Mouse (Mus musculus) common myeloid progenitor, adult 5-6 weeks (primary cell): ENCODE measurements around the gene Ecpas. TPM values are rescaled to one million over a fixed set of nuclear protein-coding genes. Genes with fewer than 3 reads are reported as not detected.

Experiments used
- ATAC-seq: replicated peaks from 2 replicates; pipeline ENCODE4 v1.8.0; 2016; ENCODE audit warnings: low read depth, mild to moderate bottlenecking, moderate TSS enrichment, inconsistent platforms; ENCODE audit not compliant: poor library complexity, severe bottlenecking
- total RNA-seq: library from RNA; stranded (forward); fragments of 200-1000, 187-1606 nt; gene quantifications from 2 replicates; pipeline ENCODE4 v1.2.3, GENCODE M21; 2017

Gene Ecpas
- 101 and 104 TPM in 2 replicates for total RNA-seq

- ATAC-seq, result peak; percentile 71
Measured at GRCm38 (mm10) chr4:58912629-58913335, at the start of gene Ecpas. Gene Ecpas (minus strand): TSS chr4:58912749.

DNA sequence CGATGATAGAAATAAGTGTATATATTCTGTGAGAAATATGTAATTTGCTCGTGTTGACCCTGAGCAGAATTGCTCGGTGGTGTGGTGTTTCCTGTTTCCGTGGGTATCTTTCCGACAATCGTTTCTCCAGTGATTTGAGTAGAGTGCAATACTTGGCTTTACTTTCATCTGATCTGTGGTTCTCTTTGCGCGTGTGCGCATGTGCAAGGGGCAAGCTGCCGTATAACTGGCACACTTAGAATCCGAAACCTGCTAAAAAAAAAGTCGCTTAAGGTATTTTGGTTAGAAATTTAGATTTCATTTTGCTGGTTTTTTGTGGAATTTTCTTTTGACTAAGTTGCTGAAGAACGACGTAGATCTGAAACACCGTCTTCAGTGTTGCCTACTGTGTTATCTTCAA lies 49.2 kb upstream of the Ecpas start:
- no peak for ATAC-seq

- no peak for ATAC-seq
Measured at GRCm38 (mm10) chr4:58952630-58953029, 40.1 kb upstream of the Ecpas start.

DNA sequence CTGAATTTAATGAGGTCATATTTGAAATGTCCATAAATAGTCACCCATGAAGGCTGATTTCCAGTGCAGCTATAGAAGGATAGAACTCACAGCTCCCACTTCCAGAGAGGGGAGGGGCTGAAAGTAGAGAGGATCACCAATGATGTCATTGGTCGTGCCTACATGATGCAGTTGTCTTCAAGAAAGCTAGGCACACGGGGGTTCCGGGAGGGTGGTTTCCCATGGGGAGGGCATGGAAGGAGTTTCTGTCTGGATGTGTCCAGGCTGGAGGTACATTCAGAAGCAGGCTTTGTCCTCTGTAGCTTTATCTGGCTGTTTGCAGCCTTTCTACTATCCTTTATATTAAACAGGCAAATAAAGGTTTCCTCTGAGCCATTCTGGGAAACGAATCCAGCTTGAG lies 35.8 kb upstream of the Ecpas start:
- no peak for ATAC-seq

GRCm38 (mm10) chr4:58944695-58945094 lies 32.1 kb upstream of the Ecpas start:
- ATAC-seq, result no peak

- ATAC-seq, result no peak
Measured at GRCm38 (mm10) chr4:58944206-58944553, 31.6 kb upstream of the Ecpas start.

DNA sequence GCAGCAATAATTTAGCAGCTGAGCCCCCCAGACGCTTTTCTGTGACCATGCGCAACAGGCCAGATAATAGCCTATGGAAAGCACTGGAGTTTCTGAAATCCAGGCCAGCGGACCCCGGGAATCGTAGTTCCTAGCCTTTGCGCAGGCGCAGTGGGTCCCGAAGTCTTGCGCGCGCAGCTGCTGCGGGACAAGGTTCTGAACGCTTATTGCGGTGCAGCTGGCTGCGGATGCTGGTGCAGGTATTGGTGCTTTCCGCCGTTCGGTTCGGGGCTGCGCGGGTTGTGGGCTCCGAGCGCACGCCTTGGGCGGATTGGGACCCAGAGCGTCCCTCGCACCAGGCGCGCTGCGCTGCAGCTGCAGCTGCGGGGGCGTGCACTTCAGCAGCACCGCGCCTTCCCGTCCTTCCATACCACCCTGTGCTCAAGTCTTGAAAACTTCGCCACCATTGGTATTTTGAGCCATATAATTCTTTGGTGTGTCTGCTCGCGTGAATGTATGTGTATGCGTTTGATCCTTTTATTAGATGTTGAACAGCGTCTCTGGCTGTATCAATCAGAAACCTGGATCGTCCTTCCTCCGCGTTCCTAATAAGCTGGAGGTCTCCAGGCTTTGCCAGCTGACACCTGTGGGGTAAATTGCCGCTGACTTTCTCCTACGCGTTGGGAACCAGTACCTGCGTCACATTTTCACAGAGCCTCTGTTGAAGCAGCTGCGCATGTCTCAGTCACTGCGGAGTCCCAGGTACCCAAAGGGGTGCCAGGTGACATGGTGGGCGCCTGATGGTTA lies 31.1 kb upstream of the Ecpas start, which contains the start of gene Zkscan16:
TSS of gene Zkscan16 (plus strand) at position 209 of the 786 bp plus-strand sequence.
- ATAC-seq, result peak; percentile 78

DNA sequence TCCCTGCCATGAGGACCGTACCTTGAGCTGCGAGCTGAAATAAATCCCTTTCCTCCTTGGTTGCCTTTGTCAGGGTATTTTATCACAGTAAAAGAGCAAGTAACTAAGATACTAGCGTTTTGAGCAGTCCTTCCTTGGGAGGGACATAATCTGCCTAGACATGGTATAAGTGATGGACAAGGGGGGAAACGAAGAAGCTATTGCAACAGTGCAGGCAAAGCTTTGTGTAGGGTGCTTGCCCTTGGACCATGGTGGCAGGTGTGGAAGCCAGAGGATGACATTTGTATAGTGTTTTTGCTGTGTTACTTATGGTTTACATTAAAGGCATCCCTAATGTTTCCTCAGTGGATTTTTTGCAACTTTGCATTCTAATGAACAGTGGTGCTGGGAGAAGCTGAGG lies 30.4 kb upstream of the Ecpas start:
- ATAC-seq, result no peak

DNA sequence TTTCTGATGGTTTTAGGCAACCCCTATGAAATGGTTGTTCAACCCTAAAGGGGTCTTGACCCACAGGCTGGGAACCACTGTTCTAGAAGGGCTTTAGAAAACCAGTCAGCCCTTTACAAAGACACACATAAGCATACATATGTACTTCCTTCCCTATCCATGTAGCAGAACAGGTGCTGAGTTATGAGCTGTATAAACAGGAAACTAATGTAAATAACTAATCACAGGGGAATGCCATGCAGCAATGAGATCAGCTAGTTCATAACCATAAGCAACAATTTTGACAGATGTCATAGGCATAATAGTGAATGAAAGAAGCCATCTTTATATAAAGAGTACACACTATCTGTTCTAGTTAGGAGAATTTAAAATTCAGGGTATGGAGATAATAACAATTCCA lies 29.1 kb upstream of the Ecpas start:
- no peak for ATAC-seq

DNA sequence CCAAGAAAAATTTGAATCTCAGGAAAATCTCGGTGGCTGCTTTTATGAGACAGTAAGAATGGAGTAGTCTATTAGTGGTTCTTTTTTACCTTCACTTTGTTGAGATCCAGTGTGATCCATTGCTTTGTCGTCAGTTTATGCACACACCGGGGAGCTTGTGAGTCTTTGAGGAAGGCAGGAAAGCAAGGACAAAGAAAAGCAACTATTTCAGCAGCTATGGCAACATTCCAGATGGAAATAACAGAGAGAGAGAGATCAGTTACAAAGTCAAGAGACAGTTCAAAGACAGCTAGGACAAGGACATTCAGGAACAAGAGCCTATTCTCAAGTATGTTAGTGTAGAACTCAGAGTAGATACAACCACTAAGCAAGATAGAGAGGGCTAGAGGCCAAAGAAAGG lies 23.3 kb upstream of the Ecpas start:
- ATAC-seq, result no peak

DNA sequence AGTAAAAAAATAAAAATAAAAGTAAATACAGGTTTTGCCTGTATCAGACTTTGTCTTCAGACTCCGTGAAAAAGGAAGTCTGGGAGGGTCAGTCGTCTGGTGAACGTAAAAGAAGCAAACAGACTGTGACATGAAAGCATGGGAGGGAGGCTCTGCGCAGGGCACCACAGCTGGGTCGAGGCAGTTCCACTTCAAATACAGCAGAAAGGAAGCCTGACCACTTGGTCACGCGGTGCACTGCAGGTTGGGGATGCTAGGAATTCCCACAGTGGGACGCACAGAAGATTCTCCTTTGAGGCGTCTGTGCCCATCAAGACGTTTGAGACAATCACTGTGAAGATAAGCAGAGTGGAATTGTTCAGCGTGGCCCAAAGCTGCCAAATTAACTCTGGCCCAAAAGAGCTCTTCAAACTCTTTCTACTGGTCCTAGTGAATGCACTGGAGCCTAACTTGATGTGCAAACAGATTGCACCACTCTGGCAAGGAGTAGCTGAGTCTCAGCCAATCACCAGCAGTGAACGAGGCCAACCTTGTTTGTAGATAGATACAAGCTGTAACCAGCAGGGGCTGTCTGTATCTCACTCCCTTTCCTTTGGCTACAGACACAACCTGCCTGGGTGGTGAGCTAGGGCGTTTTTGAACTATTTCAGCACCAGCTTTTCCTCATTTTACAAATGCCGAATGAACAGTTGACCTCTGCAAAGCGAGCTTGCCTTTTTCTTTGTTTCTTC lies 22.4 kb upstream of the Ecpas start:
- ATAC-seq, result peak; percentile 99

DNA sequence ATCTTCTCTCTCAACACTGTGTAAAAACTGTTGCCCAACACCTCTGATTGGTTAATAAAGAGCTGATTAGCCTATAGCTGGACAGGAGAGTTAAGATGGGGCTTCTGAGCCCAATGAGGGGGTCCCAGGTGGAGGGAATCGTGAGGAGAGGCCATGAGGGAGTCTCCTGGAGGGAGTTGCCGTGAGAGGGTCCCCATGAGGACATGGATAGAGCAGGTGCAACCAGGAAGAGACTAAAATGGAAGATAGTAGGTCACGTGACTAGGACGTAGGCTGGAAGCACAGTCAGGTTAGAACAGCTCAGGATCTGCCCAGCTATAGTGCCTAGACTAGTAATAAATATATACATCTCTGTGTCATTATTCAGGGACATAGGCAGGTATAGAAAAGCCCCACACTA lies 21.8 kb upstream of the Ecpas start:
- no peak for ATAC-seq

DNA sequence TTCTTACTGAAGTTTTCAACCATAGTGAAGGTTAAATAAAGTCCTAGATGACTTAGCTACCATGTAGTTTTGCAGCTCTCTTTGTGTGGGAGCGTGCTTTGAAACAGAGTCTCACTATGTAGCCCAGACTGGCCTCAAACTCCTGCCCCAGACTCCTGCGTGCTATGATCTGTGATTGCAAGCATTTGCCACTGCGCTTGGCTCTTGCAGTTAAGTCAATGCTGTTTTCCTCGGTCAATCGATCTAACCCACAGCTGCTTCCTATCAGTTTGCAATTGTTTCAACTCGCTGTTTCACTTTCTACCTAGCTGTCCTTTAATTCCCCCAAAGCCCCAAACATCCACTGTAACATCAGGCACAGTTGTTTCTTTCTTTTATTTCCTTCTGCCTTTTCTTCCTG lies 20.0 kb upstream of the Ecpas start:
- no peak for ATAC-seq

DNA sequence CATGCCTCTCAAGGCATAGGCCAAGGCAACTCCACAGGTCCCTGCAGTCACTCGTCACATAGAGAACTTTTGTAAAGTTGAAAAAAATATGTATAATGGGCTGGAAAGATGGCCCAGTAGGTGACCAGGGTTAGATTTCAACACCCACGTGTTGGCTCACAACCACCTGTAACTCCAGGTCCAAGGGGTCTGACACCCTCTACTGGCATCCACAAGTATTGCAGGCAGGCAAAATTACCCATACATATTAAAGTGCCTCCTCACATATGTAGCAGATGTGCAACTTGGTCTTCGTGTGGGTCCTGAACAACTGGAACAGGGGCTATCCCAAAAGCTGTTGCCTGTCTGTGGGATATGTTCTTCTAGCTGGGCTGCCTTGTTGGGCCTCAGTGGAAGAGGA lies 15.1 kb upstream of the Ecpas start:
- ATAC-seq, result no peak

DNA sequence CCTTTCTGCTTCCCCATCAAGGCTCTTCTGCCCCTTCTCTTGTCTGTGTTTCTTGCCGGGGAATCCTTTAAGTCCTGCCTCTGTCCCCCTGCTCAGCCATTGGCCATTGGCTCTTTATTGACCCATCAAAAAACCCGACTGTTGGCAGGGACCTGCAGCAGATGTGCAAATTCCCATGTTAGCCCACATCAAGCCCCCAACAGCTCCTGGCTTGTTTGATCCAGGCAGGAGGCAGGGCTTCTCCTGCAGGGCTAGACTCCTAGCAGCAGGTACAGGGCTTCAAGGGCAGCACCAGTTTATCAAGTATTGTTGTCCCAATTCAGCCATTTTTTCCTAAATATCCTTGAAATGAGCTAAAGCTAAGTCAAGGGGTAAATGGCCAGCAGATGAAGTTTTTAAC lies 13.6 kb upstream of the Ecpas start:
- no peak for ATAC-seq

DNA sequence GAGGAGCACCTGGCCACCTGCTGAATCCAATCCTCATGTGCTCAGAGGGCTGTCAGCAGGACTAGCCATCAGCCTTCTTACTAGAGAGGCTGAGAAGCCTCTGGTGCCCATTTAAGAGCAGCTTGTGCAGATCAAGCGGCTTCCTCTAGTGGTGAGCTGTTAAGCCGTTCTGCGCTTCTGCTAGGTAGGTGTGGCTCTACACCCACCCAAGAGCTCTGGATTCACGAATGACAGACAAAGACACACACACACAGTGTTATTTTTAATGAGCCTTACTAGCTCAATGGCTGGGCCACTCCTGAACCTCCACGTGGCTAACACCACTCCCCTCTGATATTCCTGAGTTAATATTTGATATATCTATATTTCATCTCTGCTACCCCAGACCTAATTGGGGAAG lies 13.1 kb upstream of the Ecpas start:
- ATAC-seq, result no peak

DNA sequence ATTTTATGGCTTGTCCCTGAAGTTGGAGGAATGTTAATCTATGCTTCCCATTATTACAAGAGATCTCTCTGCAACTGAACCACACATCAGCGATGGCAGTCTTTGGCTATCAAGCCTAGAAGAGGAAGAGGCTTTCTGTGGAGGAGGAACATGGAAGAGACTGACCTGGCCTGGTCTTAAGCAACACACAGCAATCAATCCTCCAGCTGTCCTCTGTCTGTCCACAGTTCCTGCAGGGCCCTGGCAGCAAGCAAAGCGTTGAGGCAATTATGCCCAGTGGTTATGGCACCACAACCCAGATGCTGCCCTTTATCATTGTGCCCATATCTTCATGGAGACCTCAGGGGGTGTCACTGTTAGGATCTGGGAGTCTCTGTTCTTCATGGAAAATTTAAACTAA lies 11.4 kb upstream of the Ecpas start:
- ATAC-seq, result no peak

GRCm38 (mm10) chr4:58915081-58915826 lies 2.7 kb upstream of the Ecpas start:
- no peak for ATAC-seq

DNA sequence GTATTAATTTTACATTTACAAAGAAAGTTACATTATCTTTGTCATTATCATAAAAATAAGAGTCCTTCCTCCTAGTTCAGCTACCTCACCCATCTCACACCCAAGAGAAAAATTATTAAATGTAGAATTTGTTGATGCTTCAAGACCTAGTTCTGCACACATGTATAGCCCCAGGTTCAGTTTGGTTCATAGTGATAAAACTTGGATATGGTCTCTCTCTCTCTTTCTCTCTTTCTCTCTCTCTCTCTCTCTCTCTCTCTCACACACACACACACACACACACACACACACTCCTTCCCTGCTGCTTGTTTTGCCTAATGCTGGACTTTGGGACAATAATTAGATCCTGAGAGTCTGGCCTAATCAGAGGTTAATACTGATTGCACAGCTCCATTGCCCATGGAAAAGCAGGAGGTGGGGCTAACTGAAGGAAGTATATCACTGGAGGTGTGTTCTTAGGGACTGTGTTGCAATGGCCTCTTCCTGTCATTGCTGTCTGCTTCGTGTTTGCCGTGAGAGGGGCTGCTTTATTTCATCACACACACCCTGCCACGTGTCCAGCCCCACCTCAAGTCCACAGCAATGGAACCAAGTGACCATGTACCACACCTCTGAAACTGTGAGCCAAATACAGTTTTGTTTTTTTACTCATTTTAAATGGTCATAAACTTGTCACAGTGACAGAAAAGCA lies 932 bp upstream of the Ecpas start:
- ATAC-seq, result peak; percentile 51
